Comparison of ENCODE assay signal across 7 mouse cellular contexts in genomic region chr12:77237950-77238530, GRCm38 (mm10). TPM values are rescaled to one million over a fixed set of nuclear protein-coding genes. Genes with fewer than 3 reads are reported as not detected.
DNase-seq lines count a peak whose midpoint lies in the region; ATAC-seq and TF ChIP-seq lines count a peak whose summit lies in the region.

Fut8 (plus strand) TSS chr12:77238125.

- H3K9me3 ChIP-seq in embryonic facial prominence, embryonic 12.5 days = no peaks in the 10 kb centered on the region
- no peaks in the 10 kb centered on the region for H3K9me3 ChIP-seq in limb, embryonic 13.5 days
- H3K9me3 ChIP-seq in midbrain, embryonic 16.5 days (replicated peaks; ENCODE audit: control insufficient read depth, low read length, poor library complexity, severe bottlenecking) = no peaks in the 10 kb centered on the region

- DNase-seq in adrenal gland, postnatal 25 days = peak; percentile 91
- peak; percentile 91 to 95 for DNase-seq in heart, adult 2 months
- peak; percentile 94 to 95 for DNase-seq in kidney, adult 8-10 months
- peak; percentile 85 to 87 for DNase-seq in spleen, postnatal 10 days (ENCODE audit: low spot score in 2 of 2)

- peaks cover 4% of the 10 kb centered on the region; the same call in 1 of the 2 replicates for H3K4me1 ChIP-seq in embryonic facial prominence, embryonic 12.5 days
- H3K4me1 ChIP-seq in heart, adult 2 months (ENCODE audit: control insufficient read depth, insufficient read depth, low read length) = peaks cover 2% of the 10 kb centered on the region; the same call in 1 of the 2 replicates
- peaks cover 10% of the 10 kb centered on the region; the same call in 1 of the 2 replicates for H3K4me1 ChIP-seq in limb, embryonic 13.5 days
- peaks cover 9% of the 10 kb centered on the region for H3K4me1 ChIP-seq in midbrain, embryonic 16.5 days (ENCODE audit: control insufficient read depth, insufficient read depth, low read length)

- peak within 1 kb of the TSS; percentile 83 for H3K4me3 ChIP-seq in embryonic facial prominence, embryonic 12.5 days
- peak within 1 kb of the TSS; percentile 99 for H3K4me3 ChIP-seq in heart, adult 2 months
- peak within 1 kb of the TSS; percentile 78 for H3K4me3 ChIP-seq in limb, embryonic 13.5 days
- H3K4me3 ChIP-seq in midbrain, embryonic 16.5 days (ENCODE audit: low read depth, low read length) = peak within 1 kb of the TSS; percentile 89

- H3K4me2 ChIP-seq in embryonic facial prominence, embryonic 12.5 days (replicated peaks) = peak within 1 kb of the TSS; percentile 91
- H3K4me2 ChIP-seq in limb, embryonic 13.5 days (replicated peaks) = peak within 1 kb of the TSS; percentile 95
- H3K4me2 ChIP-seq in midbrain, embryonic 16.5 days (ENCODE audit: low read length) = peak within 1 kb of the TSS; percentile 64

- no peaks in the 10 kb centered on the region for H3K36me3 ChIP-seq in embryonic facial prominence, embryonic 12.5 days
- no peaks in the 10 kb centered on the region for H3K36me3 ChIP-seq in heart, adult 2 months (ENCODE audit: control insufficient read depth, insufficient read depth, low read length)
- H3K36me3 ChIP-seq in limb, embryonic 13.5 days = no peaks in the 10 kb centered on the region
- no peaks in the 10 kb centered on the region for H3K36me3 ChIP-seq in midbrain, embryonic 16.5 days (ENCODE audit: control insufficient read depth, insufficient read depth, low read length)

- intact Hi-C loops in heart, adult 2 months (cut with DNase I) = loop anchor here (2.0 to 10.0 kb wide), 3 partner anchors 179 to 403 kb away; no protein-coding TSS in a partner anchor

- no peaks in the 10 kb centered on the region for H3K79me2 ChIP-seq in heart, adult 2 months (replicated peaks; ENCODE audit: control insufficient read depth, insufficient read depth, low read length)

- TF ChIP-seq EP300 in heart, adult 2 months (IDR thresholded peaks at IDR 0.05; ENCODE audit: insufficient read depth, low read depth, low read length) = no peak

- no peaks in the 10 kb centered on the region for H3K27me3 ChIP-seq in embryonic facial prominence, embryonic 12.5 days
- no peaks in the 10 kb centered on the region for H3K27me3 ChIP-seq in heart, adult 2 months (ENCODE audit: control insufficient read depth, insufficient read depth, low read length)
- no peaks in the 10 kb centered on the region for H3K27me3 ChIP-seq in limb, embryonic 13.5 days
- no peaks in the 10 kb centered on the region for H3K27me3 ChIP-seq in midbrain, embryonic 16.5 days (ENCODE audit: control insufficient read depth, insufficient read depth, low read depth, low read length)

- ATAC-seq in embryonic facial prominence, embryonic 12.5 days (ENCODE audit: insufficient number of reproducible peaks, insufficient read depth, low FRiP score, low TSS enrichment) = peak; percentile 80
- ATAC-seq in limb, embryonic 13.5 days (ENCODE audit: low FRiP score, low read depth) = peak; percentile 77
- ATAC-seq in midbrain, embryonic 16.5 days = peak; percentile 83

- peak within 1 kb of the TSS; percentile 90 for H3K27ac ChIP-seq in embryonic facial prominence, embryonic 12.5 days
- peak within 1 kb of the TSS; percentile 96 for H3K27ac ChIP-seq in heart, adult 2 months
- H3K27ac ChIP-seq in limb, embryonic 13.5 days = peak within 1 kb of the TSS; percentile 91
- H3K27ac ChIP-seq in midbrain, embryonic 16.5 days (ENCODE audit: low read length) = peak within 1 kb of the TSS; percentile 98

- peak within 1 kb of the TSS; percentile 86 for H3K9ac ChIP-seq in embryonic facial prominence, embryonic 12.5 days
- H3K9ac ChIP-seq in heart, adult 2 months (ENCODE audit: low read depth, low read length) = peak within 1 kb of the TSS; percentile 91
- H3K9ac ChIP-seq in limb, embryonic 13.5 days = peak within 1 kb of the TSS; percentile 91
- H3K9ac ChIP-seq in midbrain, embryonic 16.5 days (ENCODE audit: low read depth, low read length) = peak within 1 kb of the TSS; percentile 76

- no peak for TF ChIP-seq CTCF in heart, adult 2 months (IDR thresholded peaks at IDR 0.05)

- peak; percentile 60 for TF ChIP-seq POLR2A in heart, adult 2 months (IDR thresholded peaks at IDR 0.05; ENCODE audit: insufficient read depth, low read depth, low read length)

- under 1% methylated on average over 45 of the region's 46 CpGs for WGBS in embryonic facial prominence, embryonic 12.5 days
- under 1% methylated on average over 46 of the region's 46 CpGs for WGBS in heart, adult 2 months
- WGBS in limb, embryonic 13.5 days = under 1% methylated on average over 46 of the region's 46 CpGs
- 0% methylated on average over 46 of the region's 46 CpGs for WGBS in midbrain, embryonic 16.5 days

RNA-seq across cellular contexts. Expression of gene Fut8, which starts in this region (rescaled TPM):
- 41.2 and 47.7 TPM in 2 replicates for total RNA-seq in adrenal gland, postnatal 25 days (2021)
- polyA plus RNA-seq in embryonic facial prominence, embryonic 12.5 days (2016; fragmentation: Nextera tagmentation; extraction: Ambion mirVana) = 32.4 and 33.8 TPM in 2 replicates
- 10 to 100 TPM; 14.3 to 18.8 TPM for total RNA-seq in heart, adult 2 months (2021)
- polyA plus RNA-seq in heart, adult 2 months (2012; rRNA removed) = 7.3 and 8.6 TPM in 2 replicates
- 28.0 and 28.8 TPM in 2 replicates for polyA plus RNA-seq in limb, embryonic 13.5 days (2015; fragmentation: Nextera tagmentation; extraction: Ambion mirVana)
- polyA plus RNA-seq in midbrain, embryonic 16.5 days (2015; fragmentation: Nextera tagmentation; extraction: Ambion mirVana) = 68.8 and 69.5 TPM in 2 replicates

Comparison
In these comparisons a context has a peak if more than half of its experiments do, and no peak if none do; other contexts are left out.
1. Peak in every context shown above with its lines: DNase-seq, ATAC-seq, H3K4me3 ChIP-seq and H3K27ac ChIP-seq.